Mouse (Mus musculus): ENCODE measurements around the gene Exoc2. TPM values are rescaled to one million over a fixed set of nuclear protein-coding genes. Genes with fewer than 3 reads are reported as not detected.
A peak's percentile ranks its signal among the peaks of the same experiment; 100 is the strongest.

The Exoc2 gene
- polyA plus RNA-seq, 1 experiment from 2014 or later, result 33.2 TPM

- no peaks in the 10 kb centered on the region for H3K36me3 ChIP-seq (ENCODE audit: control insufficient read depth, insufficient read depth, low read length)
- H3K27ac ChIP-seq (ENCODE audit: low read depth, low read length), result no peak overlapping the region
- H3K4me3 ChIP-seq (ENCODE audit: low read length), result no peak overlapping the region
- H3K4me1 ChIP-seq (ENCODE audit: control insufficient read depth, insufficient read depth, low read length), result no peaks in the 10 kb centered on the region
- no peaks in the 10 kb centered on the region for H3K27me3 ChIP-seq (ENCODE audit: control insufficient read depth, insufficient read depth, low read length)
- 45% methylated on average over 2 of the region's 2 CpGs for WGBS
- H3K9ac ChIP-seq (ENCODE audit: low read depth, low read length), result no peak overlapping the region
- 0 out of 2 replicates have a peak, but pooled peaks have one; percentile 49 for ATAC-seq (ENCODE audit: low FRiP score, low TSS enrichment)
- no peak overlapping the region for H3K4me2 ChIP-seq (replicated peaks; ENCODE audit: low read depth, low read length)
- no peaks in the 10 kb centered on the region for H3K9me3 ChIP-seq (ENCODE audit: control insufficient read depth, low read length)
Measured at GRCm38 (mm10) chr13:30781905-30782304, 192.0 kb downstream of the Exoc2 start.

GRCm38 (mm10) chr13:30777678-30778179 lies 196.2 kb downstream of the Exoc2 start:
- WGBS, result 64% methylated on average over 11 of the region's 11 CpGs
- no peak overlapping the region for H3K4me2 ChIP-seq (replicated peaks; ENCODE audit: low read depth, low read length)

GRCm38 (mm10) chr13:30776021-30776420 lies 197.9 kb downstream of the Exoc2 start:
- Histone ChIP-seq H3K36me3 (ENCODE audit: control insufficient read depth, insufficient read depth, low read length) (no peaks in the 10 kb centered on the region), H3K4me1 (ENCODE audit: control insufficient read depth, insufficient read depth, low read length) (no peaks in the 10 kb centered on the region), H3K9ac (ENCODE audit: low read depth, low read length) (no peak overlapping the region), H3K4me3 (ENCODE audit: low read length) (no peak overlapping the region), H3K9me3 (ENCODE audit: control insufficient read depth, low read length) (no peaks in the 10 kb centered on the region), H3K4me2 (replicated peaks; ENCODE audit: low read depth, low read length) (no peak overlapping the region), H3K27me3 (ENCODE audit: control insufficient read depth, insufficient read depth, low read length) (no peaks in the 10 kb centered on the region), H3K27ac (ENCODE audit: low read depth, low read length) (no peak overlapping the region)
- 85% methylated on average over 2 of the region's 2 CpGs for WGBS
- no peak for ATAC-seq (ENCODE audit: low FRiP score, low TSS enrichment)

More at GRCm38 (mm10) chr13:30777678-30778179, 196.2 kb downstream of the Exoc2 start:
- Histone ChIP-seq H3K4me3 (ENCODE audit: low read length) (no peak overlapping the region), H3K4me1 (ENCODE audit: control insufficient read depth, insufficient read depth, low read length) (no peaks in the 10 kb centered on the region), H3K9ac (ENCODE audit: low read depth, low read length) (no peak overlapping the region), H3K27me3 (ENCODE audit: control insufficient read depth, insufficient read depth, low read length) (no peaks in the 10 kb centered on the region), H3K36me3 (ENCODE audit: control insufficient read depth, insufficient read depth, low read length) (no peaks in the 10 kb centered on the region), H3K9me3 (ENCODE audit: control insufficient read depth, low read length) (no peaks in the 10 kb centered on the region), H3K27ac (ENCODE audit: low read depth, low read length) (no peak overlapping the region)
- ATAC-seq (ENCODE audit: low FRiP score, low TSS enrichment), result no peak

GRCm38 (mm10) chr13:30767477-30768127 lies 206.3 kb downstream of the Exoc2 start:
- Histone ChIP-seq H3K27me3 (ENCODE audit: control insufficient read depth, insufficient read depth, low read length) (no peaks in the 10 kb centered on the region), H3K36me3 (ENCODE audit: control insufficient read depth, insufficient read depth, low read length) (no peaks in the 10 kb centered on the region), H3K4me3 (ENCODE audit: low read length) (no peak overlapping the region), H3K27ac (ENCODE audit: low read depth, low read length) (no peak overlapping the region), H3K4me1 (ENCODE audit: control insufficient read depth, insufficient read depth, low read length) (no peaks in the 10 kb centered on the region), H3K9me3 (ENCODE audit: control insufficient read depth, low read length) (no peaks in the 10 kb centered on the region), H3K4me2 (replicated peaks; ENCODE audit: low read depth, low read length) (no peak overlapping the region), H3K9ac (ENCODE audit: low read depth, low read length) (no peak overlapping the region)
- no peak for ATAC-seq (ENCODE audit: low FRiP score, low TSS enrichment)
- WGBS, result 85% methylated on average over 6 of the region's 6 CpGs

GRCm38 (mm10) chr13:30766636-30767476 lies 207.0 kb downstream of the Exoc2 start:
- Histone ChIP-seq H3K27me3 (ENCODE audit: control insufficient read depth, insufficient read depth, low read length) (no peaks in the 10 kb centered on the region), H3K9ac (ENCODE audit: low read depth, low read length) (no peak overlapping the region), H3K4me1 (ENCODE audit: control insufficient read depth, insufficient read depth, low read length) (no peaks in the 10 kb centered on the region), H3K4me3 (ENCODE audit: low read length) (no peak overlapping the region), H3K4me2 (replicated peaks; ENCODE audit: low read depth, low read length) (no peak overlapping the region), H3K36me3 (ENCODE audit: control insufficient read depth, insufficient read depth, low read length) (no peaks in the 10 kb centered on the region), H3K9me3 (ENCODE audit: control insufficient read depth, low read length) (no peaks in the 10 kb centered on the region), H3K27ac (ENCODE audit: low read depth, low read length) (no peak overlapping the region)
- 91% methylated on average over 5 of the region's 5 CpGs for WGBS
- ATAC-seq (ENCODE audit: low FRiP score, low TSS enrichment), result no peak

- Histone ChIP-seq H3K4me2 (replicated peaks; ENCODE audit: low read depth, low read length) (no peak overlapping the region), H3K36me3 (ENCODE audit: control insufficient read depth, insufficient read depth, low read length) (no peaks in the 10 kb centered on the region), H3K9me3 (ENCODE audit: control insufficient read depth, low read length) (no peaks in the 10 kb centered on the region), H3K27me3 (ENCODE audit: control insufficient read depth, insufficient read depth, low read length) (no peaks in the 10 kb centered on the region), H3K4me1 (ENCODE audit: control insufficient read depth, insufficient read depth, low read length) (no peaks in the 10 kb centered on the region), H3K9ac (ENCODE audit: low read depth, low read length) (no peak overlapping the region), H3K27ac (ENCODE audit: low read depth, low read length) (no peak overlapping the region), H3K4me3 (ENCODE audit: low read length) (no peak overlapping the region)
- ATAC-seq (ENCODE audit: low FRiP score, low TSS enrichment), result no peak
- WGBS, result 74% methylated on average over 5 of the region's 5 CpGs
Measured at GRCm38 (mm10) chr13:30765906-30766305, 208.0 kb downstream of the Exoc2 start.

- 78% methylated on average over 8 of the region's 8 CpGs for WGBS
Measured at GRCm38 (mm10) chr13:30764014-30764740, 209.7 kb downstream of the Exoc2 start.

More at GRCm38 (mm10) chr13:30764014-30764740, 209.7 kb downstream of the Exoc2 start:
- no peaks in the 10 kb centered on the region for H3K36me3 ChIP-seq (ENCODE audit: control insufficient read depth, insufficient read depth, low read length)
- H3K4me3 ChIP-seq (ENCODE audit: low read length), result no peak overlapping the region
- H3K9ac ChIP-seq (ENCODE audit: low read depth, low read length), result no peak overlapping the region
- H3K27ac ChIP-seq (ENCODE audit: low read depth, low read length), result no peak overlapping the region
- H3K27me3 ChIP-seq (ENCODE audit: control insufficient read depth, insufficient read depth, low read length), result no peaks in the 10 kb centered on the region
- ATAC-seq (ENCODE audit: low FRiP score, low TSS enrichment), result no peak
- no peaks in the 10 kb centered on the region for H3K9me3 ChIP-seq (ENCODE audit: control insufficient read depth, low read length)
- H3K4me1 ChIP-seq (ENCODE audit: control insufficient read depth, insufficient read depth, low read length), result no peaks in the 10 kb centered on the region
- no peak overlapping the region for H3K4me2 ChIP-seq (replicated peaks; ENCODE audit: low read depth, low read length)

Measured in kidney, embryonic 14.5 days (tissue).